Mouse (Mus musculus) forebrain, postnatal 0 days (tissue): ENCODE results near the gene Fgf7. TPM values are rescaled to one million over a fixed set of nuclear protein-coding genes. Genes with fewer than 3 reads are reported as not detected.

Experiments used
- ATAC-seq: fragments of 200-750 bp; cut with Nextera tagmentation; 2 replicates; pipeline ENCODE4 v1.8.0; 2017; ENCODE audit warnings: mild to moderate bottlenecking, moderate library complexity
- DNase-seq: peaks from one replicate; pipeline ENCODE4 v3.0.0-alpha.2; 2015
- H3K27ac ChIP-seq: fragments of 300-500 bp; sonication (generic); 2 replicates; pipeline ENCODE4 v1.5.1; 2014; ENCODE audit warnings: low read depth, mild to moderate bottlenecking, antibody characterized with exemption, low read length, moderate library complexity, mixed read lengths
- H3K27me3 ChIP-seq: fragments of 300-500 bp; sonication (generic); 2 replicates; pipeline ENCODE4 v1.6.1; 2014; ENCODE audit warnings: mild to moderate bottlenecking, low read length, mixed read lengths; ENCODE audit not compliant: insufficient read depth
- H3K36me3 ChIP-seq: fragments of 300-500 bp; sonication (generic); 2 replicates; pipeline ENCODE4 v1.6.1; 2014; ENCODE audit warnings: mild to moderate bottlenecking, moderate library complexity; ENCODE audit not compliant: insufficient read depth
- H3K4me1 ChIP-seq: fragments of 300-500 bp; sonication (generic); 2 replicates; pipeline ENCODE4 v1.6.1; 2014; ENCODE audit warnings: antibody characterized with exemption; ENCODE audit not compliant: insufficient read depth
- H3K4me2 ChIP-seq: fragments of 300-500 bp; sonication (generic); 2 replicates; pipeline ENCODE4 v1.6.1; 2014; ENCODE audit warnings: low read depth, mild to moderate bottlenecking, moderate library complexity
- H3K4me3 ChIP-seq: fragments of 300-500 bp; sonication (generic); 2 replicates; pipeline ENCODE4 v1.5.1; 2014; ENCODE audit warnings: low read depth, low read length, mixed read lengths
- H3K9ac ChIP-seq: fragments of 300-500 bp; sonication (generic); 2 replicates; pipeline ENCODE4 v1.6.1; 2014; ENCODE audit warnings: mild to moderate bottlenecking
- H3K9me3 ChIP-seq: fragments of 300-500 bp; sonication (generic); 2 replicates; pipeline ENCODE4 v1.6.1; 2016; ENCODE audit warnings: low read length
- CTCF ChIP-seq: sonication (generic); IDR thresholded peaks from 2 replicates; pipeline ENCODE4 v1.5.1; 2016; ENCODE audit warnings: antibody characterized with exemption, control low read depth, low read depth
- WGBS: fragments of 180-500 bp; shearing (Covaris S2); extraction: QIAGEN DNeasy Blood & Tissue Kit; methylation state at CpG from one replicate; pipeline ENCODE4 v1.1.7; 2014; 5-methylcytosine and 5-hydroxymethylcytosine counted together
- polyA plus RNA-seq: library from polyadenylated mRNA; unstranded; fragments of >200 nt; fragmentation: Nextera tagmentation; extraction: Ambion mirVana; gene quantifications from 2 replicates; pipeline ENCODE4 v1.2.1, GENCODE M21; 2015
- total RNA-seq: library from RNA; depleted of rRNA; stranded (reverse); fragments of >200 nt; gene quantifications from 2 replicates; pipeline ENCODE4 v1.2.3, GENCODE M21; 2014

The Fgf7 gene
- total and polyA plus RNA-seq, 2 experiments from 2014 or later: 0.31 to 0.48 TPM

DNA sequence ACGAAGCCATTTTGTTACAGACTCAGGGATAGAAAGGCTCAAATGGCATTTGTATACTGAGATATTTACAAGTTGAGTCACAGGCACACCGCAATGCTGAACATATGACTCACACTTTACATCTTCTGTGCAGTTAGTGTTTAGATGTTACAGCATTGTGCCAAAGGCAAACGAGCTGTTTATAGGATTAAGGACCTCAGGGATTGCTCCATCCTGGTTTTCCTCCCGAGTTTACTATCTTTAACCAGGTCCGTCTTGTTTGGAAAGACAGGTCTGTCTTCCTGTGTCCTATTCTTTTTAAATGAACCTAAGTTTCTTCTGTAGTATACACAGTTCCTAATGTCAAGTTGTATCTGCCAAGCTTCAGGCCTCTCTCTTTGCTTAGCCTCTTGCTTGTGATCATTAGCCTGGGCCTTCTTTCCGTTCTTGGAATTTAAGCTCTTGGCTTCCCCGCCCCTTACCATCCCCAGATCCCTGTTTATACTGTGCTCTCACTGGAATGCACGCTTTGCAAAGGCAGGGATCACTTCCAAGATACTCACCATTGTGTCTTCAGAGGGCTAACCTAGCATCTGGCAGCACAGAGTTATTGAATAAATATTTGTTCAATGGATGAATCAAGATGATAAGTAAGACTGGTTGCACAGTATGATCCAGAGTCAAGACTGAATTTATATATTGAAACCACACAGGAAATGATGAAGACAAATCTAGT is 3.1 kb upstream of the Fgf7 start:
- Histone ChIP-seq H3K4me1 (no peaks in the 10 kb centered on the region), H3K4me3 (no peak overlapping the region), H3K9ac (no peak overlapping the region), H3K27me3 (no peaks in the 10 kb centered on the region), H3K36me3 (no peaks in the 10 kb centered on the region), H3K27ac (no peak overlapping the region), H3K4me2 (no peak overlapping the region), H3K9me3 (no peaks in the 10 kb centered on the region)
- no peak for ATAC-seq
- WGBS: 57% methylated on average over 8 of the region's 8 CpGs
- no peak for DNase-seq
- TF ChIP-seq CTCF: no peak

DNA sequence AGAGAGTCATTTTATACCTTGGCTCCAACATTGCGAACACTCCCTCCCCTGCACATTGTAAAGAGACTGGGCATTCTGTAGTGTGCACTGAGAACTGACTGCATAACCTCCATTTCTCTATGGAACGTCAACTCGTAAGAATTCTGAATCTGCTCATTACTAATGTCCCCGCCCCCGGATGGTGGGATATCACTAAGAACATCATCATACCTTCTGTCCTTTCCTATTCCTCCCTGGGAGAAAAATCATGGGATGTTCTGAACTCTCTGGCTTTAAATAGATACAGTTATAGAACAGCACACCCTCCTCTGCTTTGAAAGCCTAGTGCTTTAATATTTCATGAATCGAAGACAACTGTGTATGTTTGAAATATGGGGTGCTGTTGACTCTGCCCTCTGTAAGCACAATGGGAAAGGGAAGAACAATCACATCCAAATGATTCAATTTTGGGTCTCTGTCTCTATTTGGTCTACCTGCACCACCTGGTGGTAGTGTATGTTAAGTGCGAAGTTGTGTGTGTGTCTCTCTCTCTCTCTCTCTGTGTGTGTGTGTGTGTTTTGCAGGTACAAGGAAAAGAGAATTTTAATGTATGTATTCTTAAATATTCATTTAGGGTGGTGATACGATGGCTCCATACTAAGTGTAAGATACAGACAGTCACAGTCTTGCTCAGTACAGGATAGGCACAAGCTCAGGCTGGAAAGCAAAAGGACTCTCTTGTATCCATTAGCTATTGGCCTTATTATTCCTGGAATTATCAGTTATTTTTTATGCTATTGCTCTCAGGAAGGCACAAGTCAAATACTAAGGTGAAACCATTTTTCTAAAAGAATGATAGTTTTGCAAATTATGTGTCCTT is 1.1 kb upstream of the Fgf7 start:
- peak; percentile 17 for DNase-seq
- TF ChIP-seq CTCF: peak; percentile 72
- WGBS: 84% methylated on average over 8 of the region's 8 CpGs

DNA sequence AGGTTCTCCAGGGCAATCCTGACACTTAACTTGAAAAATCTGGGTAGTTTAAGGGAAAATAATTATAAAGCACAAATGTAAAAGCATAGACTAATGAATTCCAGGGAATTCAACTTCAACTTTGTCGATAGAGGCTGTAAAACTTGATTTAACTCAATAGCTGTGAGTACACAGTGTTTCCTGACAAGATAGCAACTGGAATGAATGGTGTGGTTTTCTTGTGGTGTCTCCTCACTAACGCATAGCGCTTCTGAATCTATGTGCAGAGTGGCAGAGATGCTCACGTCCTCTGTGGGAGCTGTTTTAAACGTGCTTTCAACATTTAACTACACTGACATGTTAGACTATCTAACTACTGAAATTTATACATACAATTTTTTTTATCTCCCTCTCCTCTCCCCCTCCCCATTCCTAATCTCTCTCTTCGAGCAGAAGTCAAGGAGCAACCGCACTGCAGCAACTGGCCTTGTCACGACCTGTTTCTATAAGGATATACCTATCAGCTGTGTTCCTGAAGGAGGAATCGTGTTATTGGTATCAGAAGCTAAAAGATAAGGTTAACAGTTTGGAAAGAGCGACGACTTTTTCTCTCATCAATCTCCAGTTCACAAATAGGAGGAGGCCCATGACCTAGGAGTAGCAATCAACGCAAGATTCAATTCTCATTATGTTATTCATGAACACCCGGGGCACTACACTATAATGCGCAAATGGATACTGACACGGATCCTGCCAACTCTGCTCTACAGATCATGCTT is 734 bp downstream of the Fgf7 start:
- H3K9ac ChIP-seq: no peak overlapping the region
- H3K4me1 ChIP-seq: no peaks in the 10 kb centered on the region
- DNase-seq (no peak), ATAC-seq (no peak)
- no peak overlapping the region for H3K27ac ChIP-seq
- TF ChIP-seq CTCF: no peak
- no peak overlapping the region for H3K4me2 ChIP-seq
- no peak overlapping the region for H3K4me3 ChIP-seq
- no peaks in the 10 kb centered on the region for H3K36me3 ChIP-seq
- H3K9me3 ChIP-seq: no peaks in the 10 kb centered on the region
- WGBS: 83% methylated on average over 15 of the region's 15 CpGs
- no peaks in the 10 kb centered on the region for H3K27me3 ChIP-seq

More for the DNA sequence above, 1.1 kb upstream of the Fgf7 start:
- H3K4me1 ChIP-seq: no peaks in the 10 kb centered on the region
- H3K9ac ChIP-seq: no peak overlapping the region
- no peaks in the 10 kb centered on the region for H3K36me3 ChIP-seq
- ATAC-seq: peak; percentile 53; the same call in 1 of the 2 replicates
- no peak overlapping the region for H3K4me2 ChIP-seq
- H3K27ac ChIP-seq: no peak overlapping the region
- no peaks in the 10 kb centered on the region for H3K9me3 ChIP-seq
- H3K27me3 ChIP-seq: no peaks in the 10 kb centered on the region
- no peak overlapping the region for H3K4me3 ChIP-seq

DNA sequence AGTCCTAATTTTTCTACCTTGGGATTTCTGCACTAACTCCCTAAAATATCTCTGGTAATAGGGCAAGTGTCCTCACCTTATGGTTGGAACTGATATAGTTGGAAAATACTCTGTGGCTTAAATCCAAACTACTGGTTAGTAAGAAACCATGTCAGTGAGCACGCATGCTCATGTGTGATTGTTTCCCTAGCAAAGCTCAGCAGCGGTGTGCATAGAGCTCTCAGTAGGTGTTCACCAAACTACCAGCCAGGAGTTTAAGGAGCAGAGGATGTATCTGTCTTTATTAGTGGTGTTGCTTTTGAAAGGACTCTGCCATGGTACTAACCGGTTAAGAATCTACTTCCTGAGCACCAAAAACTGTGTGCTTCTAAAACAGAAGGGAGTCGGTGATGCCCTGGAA is 1.7 kb downstream of the Fgf7 start:
- Histone ChIP-seq H3K27me3 (no peaks in the 10 kb centered on the region), H3K4me2 (no peak overlapping the region), H3K9ac (no peak overlapping the region), H3K4me3 (no peak overlapping the region), H3K9me3 (no peaks in the 10 kb centered on the region), H3K36me3 (no peaks in the 10 kb centered on the region), H3K27ac (no peak overlapping the region), H3K4me1 (no peaks in the 10 kb centered on the region)
- no peak for ATAC-seq
- 89% methylated on average over 4 of the region's 4 CpGs for WGBS
- TF ChIP-seq CTCF: no peak
- DNase-seq: no peak

DNA sequence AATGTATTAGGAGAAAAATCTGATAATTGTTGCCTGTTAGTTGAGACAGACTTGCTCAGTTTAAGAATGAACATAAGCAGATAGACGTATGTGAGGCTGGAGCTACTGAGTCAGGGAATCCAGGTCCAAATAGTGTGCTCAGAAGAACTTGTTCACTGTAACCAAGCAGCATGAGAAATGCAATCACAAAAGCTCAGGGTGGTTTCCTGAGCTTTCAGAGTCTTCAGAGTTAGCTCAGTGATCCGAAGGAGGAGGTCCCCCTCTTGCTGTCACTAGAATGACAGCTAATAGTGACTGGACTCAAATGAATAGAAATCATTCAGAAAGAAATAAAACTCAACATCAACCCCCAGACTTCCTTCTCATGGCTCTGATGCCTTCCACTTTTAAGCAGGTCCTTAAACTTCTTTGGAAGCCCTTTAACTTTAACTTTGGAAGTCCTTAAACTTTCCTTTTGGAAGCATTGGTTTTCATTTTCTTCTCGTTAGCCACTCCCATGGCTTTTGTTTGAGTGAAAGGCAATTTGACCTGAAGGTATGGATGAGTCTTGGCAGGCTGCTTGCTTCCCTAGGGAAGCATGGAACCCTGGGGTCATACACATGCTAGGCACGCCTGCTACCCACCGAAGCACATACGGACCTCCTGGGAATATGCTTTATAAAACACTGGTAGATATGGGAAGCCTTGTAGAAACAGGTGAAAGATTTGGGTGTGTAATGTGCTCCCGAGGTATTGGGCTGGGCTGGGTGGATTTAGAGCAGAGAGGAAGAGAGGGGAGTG is 4.0 kb downstream of the Fgf7 start:
- DNase-seq (no peak), ATAC-seq (no peak)
- Histone ChIP-seq H3K4me1 (no peaks in the 10 kb centered on the region), H3K27ac (no peak overlapping the region), H3K4me2 (no peak overlapping the region), H3K27me3 (no peaks in the 10 kb centered on the region), H3K36me3 (no peaks in the 10 kb centered on the region), H3K9me3 (no peaks in the 10 kb centered on the region), H3K9ac (no peak overlapping the region), H3K4me3 (no peak overlapping the region)
- 60% methylated on average over 7 of the region's 7 CpGs for WGBS
- no peak for TF ChIP-seq CTCF

DNA sequence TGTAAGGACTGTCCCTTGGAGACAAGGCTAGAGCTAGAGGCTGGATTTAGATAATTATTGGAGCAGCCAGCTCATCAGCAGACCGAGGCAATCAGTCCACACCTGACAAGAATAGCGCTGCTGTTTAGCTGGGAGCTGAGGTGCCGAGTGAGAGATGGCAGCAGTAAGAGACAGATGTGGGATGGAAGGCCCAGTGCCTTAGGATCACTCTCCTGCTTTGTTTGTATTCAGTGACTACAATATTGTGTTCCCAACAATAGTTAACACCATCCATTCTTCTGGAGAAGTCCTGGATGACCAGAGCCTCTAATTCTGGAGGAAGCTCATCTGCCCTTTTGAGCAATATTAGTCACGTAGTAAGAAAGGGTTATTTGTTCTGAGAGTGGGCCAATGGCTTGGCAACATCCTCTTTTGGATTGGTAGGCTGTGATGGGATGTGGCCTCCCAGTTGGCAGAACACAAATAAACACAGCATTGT is 5.0 kb downstream of the Fgf7 start:
- H3K9ac ChIP-seq: no peak overlapping the region
- no peak for TF ChIP-seq CTCF
- no peak overlapping the region for H3K4me3 ChIP-seq
- H3K4me2 ChIP-seq: no peak overlapping the region
- no peaks in the 10 kb centered on the region for H3K27me3 ChIP-seq
- H3K4me1 ChIP-seq: no peaks in the 10 kb centered on the region
- WGBS: 82% methylated on average over 4 of the region's 4 CpGs
- no peak overlapping the region for H3K27ac ChIP-seq
- H3K36me3 ChIP-seq: no peaks in the 10 kb centered on the region
- no peak for ATAC-seq
- DNase-seq: no peak
- H3K9me3 ChIP-seq: no peaks in the 10 kb centered on the region
